Mouse (Mus musculus): ENCODE results near the gene Kcnt2. TPM values are rescaled to one million over a fixed set of nuclear protein-coding genes. Genes with fewer than 3 reads are reported as not detected.

Kcnt2 gene
- total RNA-seq, 2 experiments from 2014 or later: 2.6 to 2.9 TPM

GRCm38 (mm10) chr1:140661404-140661787 lies 415.4 kb downstream of the Kcnt2 start:
- DNase-seq (ENCODE audit: low spot score): no peak
- intact Hi-C loops (cut with DNase I): loop anchor here (2.0 kb wide), 1 partner anchor 491 kb away; no protein-coding TSS in a partner anchor

Other genes with a start within 250 kb of the Kcnt2 start
- gene Cfh, start 62.4 kb upstream of the Kcnt2 start, total RNA-seq (2021): 10 to 100 TPM; 88.2 to 91.4 TPM